Mouse (Mus musculus) hindbrain, postnatal 0 days (tissue): ENCODE measurements around the gene Tcirg1. TPM values are rescaled to one million over a fixed set of nuclear protein-coding genes. Genes with fewer than 3 reads are reported as not detected.

Experiments used
- ATAC-seq: fragments of 200-750 bp; cut with Nextera tagmentation; 2 replicates; pipeline ENCODE4 v1.8.0; 2017; ENCODE audit warnings: mild to moderate bottlenecking, moderate TSS enrichment, moderate library complexity
- DNase-seq: peaks from one replicate; pipeline ENCODE4 v3.0.0-alpha.2; 2015; ENCODE audit warnings: low spot score
- H3K27ac ChIP-seq: fragments of 300-500 bp; sonication (generic); 2 replicates; pipeline ENCODE4 v1.5.1; 2014; ENCODE audit warnings: mild to moderate bottlenecking
- H3K27me3 ChIP-seq: fragments of 300-500 bp; sonication (generic); 2 replicates; pipeline ENCODE4 v1.6.1; 2014; ENCODE audit warnings: low read length, mixed read lengths; ENCODE audit not compliant: insufficient read depth
- H3K36me3 ChIP-seq: fragments of 300-500 bp; sonication (generic); 2 replicates; pipeline ENCODE4 v1.6.1; 2014; ENCODE audit warnings: low read length, mixed read lengths; ENCODE audit not compliant: insufficient read depth
- H3K4me1 ChIP-seq: fragments of 300-500 bp; sonication (generic); 2 replicates; pipeline ENCODE4 v1.6.1; 2014; ENCODE audit warnings: antibody characterized with exemption, low read length, mixed read lengths; ENCODE audit not compliant: insufficient read depth
- H3K4me2 ChIP-seq: fragments of 300-500 bp; sonication (generic); 2 replicates; pipeline ENCODE4 v1.6.1; 2014; ENCODE audit warnings: low read depth, mild to moderate bottlenecking, low read length, moderate library complexity, mixed read lengths
- H3K4me3 ChIP-seq: fragments of 300-500 bp; sonication (generic); 2 replicates; pipeline ENCODE4 v1.5.1; 2014; ENCODE audit warnings: low read length
- H3K9ac ChIP-seq: fragments of 300-500 bp; sonication (generic); replicated peaks from 2 replicates; pipeline ENCODE4 v1.6.1; 2014; ENCODE audit warnings: mild to moderate bottlenecking, low read length, moderate library complexity, mixed read lengths
- H3K9me3 ChIP-seq: fragments of 300-500 bp; sonication (generic); 2 replicates; pipeline ENCODE4 v1.6.1; 2016; ENCODE audit warnings: low read length, mixed read lengths
- CTCF ChIP-seq: IDR thresholded peaks from 2 replicates; pipeline ENCODE4 v1.5.1; 2016; ENCODE audit warnings: antibody characterized with exemption, control low read depth, low read depth
- WGBS: fragments of 180-500 bp; shearing (Covaris S2); extraction: QIAGEN DNeasy Blood & Tissue Kit; methylation state at CpG from one replicate; pipeline ENCODE4 v1.1.7; 2014; 5-methylcytosine and 5-hydroxymethylcytosine counted together
- polyA plus RNA-seq: library from polyadenylated mRNA; unstranded; fragments of >200 nt; fragmentation: Nextera tagmentation; extraction: Ambion mirVana; gene quantifications from 2 replicates; pipeline ENCODE4 v1.2.1, GENCODE M21; 2015
- total RNA-seq: library from RNA; depleted of rRNA; stranded (reverse); fragments of >200 nt; gene quantifications from 2 replicates; pipeline ENCODE4 v1.2.3, GENCODE M21; 2014

Gene Tcirg1
- total and polyA plus RNA-seq, 2 experiments from 2014 or later, result 17.3 to 44.0 TPM

- TF ChIP-seq CTCF, result no peak
These were observed 40.9 kb upstream of the Tcirg1 start for GRCm38 (mm10) chr19:3947813-3948212.

DNA sequence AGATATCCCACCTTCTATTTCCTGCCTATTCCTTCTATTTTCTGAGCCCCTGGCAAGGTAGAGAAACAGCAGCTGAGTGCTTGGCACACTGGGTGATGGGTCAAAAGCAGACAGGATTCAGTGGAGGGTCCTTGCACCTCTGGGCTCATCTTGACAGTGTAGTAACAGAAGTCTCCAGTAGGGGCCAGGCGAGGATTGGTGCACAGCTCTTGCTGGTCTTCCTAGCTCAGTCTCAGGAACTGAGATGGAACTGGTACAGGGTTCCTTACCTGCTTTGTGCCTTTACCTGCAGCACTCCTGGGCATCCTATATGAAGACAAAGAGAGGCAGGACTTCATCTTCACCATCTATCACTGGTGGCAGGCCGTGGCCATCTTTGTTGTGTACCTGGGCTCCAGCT, 39.8 kb upstream of the Tcirg1 start:
- H3K4me2 ChIP-seq, result no peak overlapping the region
- DNase-seq (peak; percentile 79), ATAC-seq (peak; percentile 86)
- H3K4me1 ChIP-seq, result no peaks in the 10 kb centered on the region
- no peaks in the 10 kb centered on the region for H3K36me3 ChIP-seq
- no peaks in the 10 kb centered on the region for H3K27me3 ChIP-seq
- H3K27ac ChIP-seq, result no peak overlapping the region
- TF ChIP-seq CTCF, result peak; percentile 98
- no peak overlapping the region for H3K4me3 ChIP-seq
- 18% methylated on average over 2 of the region's 2 CpGs for WGBS
- H3K9ac ChIP-seq, result no peak overlapping the region
- H3K9me3 ChIP-seq, result no peaks in the 10 kb centered on the region

More at GRCm38 (mm10) chr19:3947813-3948212, 40.9 kb upstream of the Tcirg1 start:
- no peak for DNase-seq
- no peaks in the 10 kb centered on the region for H3K36me3 ChIP-seq
- 81% methylated on average over 3 of the region's 3 CpGs for WGBS
- H3K4me1 ChIP-seq, result no peaks in the 10 kb centered on the region
- H3K27ac ChIP-seq, result no peak overlapping the region
- H3K4me2 ChIP-seq, result no peak overlapping the region
- ATAC-seq, result no peak
- no peak overlapping the region for H3K9ac ChIP-seq
- no peak overlapping the region for H3K4me3 ChIP-seq
- no peaks in the 10 kb centered on the region for H3K9me3 ChIP-seq
- H3K27me3 ChIP-seq, result no peaks in the 10 kb centered on the region

DNA sequence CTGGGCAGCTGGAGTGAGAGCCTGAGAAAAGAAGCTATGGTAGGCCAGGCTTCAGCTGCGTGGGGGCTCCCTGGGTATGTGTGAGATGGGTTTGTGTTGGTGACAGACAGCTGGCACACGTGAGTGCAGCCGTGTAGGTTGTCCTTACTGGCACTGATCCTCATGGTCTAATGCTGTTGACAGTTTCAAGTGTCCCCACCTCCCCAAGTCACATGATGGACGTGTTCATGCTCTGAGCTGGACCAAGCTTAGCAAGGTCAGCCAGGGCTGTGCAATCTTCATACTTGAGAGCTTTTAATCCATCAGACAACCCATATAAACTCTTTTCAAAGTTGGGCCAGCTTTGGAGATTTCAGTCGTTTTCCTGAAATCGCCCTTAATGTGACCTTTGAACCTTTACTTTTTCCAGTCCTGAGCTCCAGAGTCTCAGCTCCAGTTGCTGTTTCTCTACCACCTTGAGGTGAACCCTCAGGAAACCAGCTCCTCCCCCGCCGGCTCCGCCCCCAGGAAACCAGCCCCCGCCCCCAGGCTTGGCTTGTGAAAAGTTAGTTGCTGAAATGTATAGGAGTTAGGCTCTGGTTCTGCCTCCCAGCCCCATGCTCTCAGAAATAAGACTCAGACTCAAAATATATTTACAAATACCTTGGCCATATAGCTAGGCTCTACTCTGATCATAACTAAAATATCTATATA, 39.1 kb upstream of the Tcirg1 start:
- Histone ChIP-seq H3K4me3 (no peak overlapping the region), H3K4me1 (no peaks in the 10 kb centered on the region), H3K9ac (no peak overlapping the region), H3K27me3 (no peaks in the 10 kb centered on the region), H3K4me2 (no peak overlapping the region), H3K9me3 (no peaks in the 10 kb centered on the region), H3K36me3 (no peaks in the 10 kb centered on the region), H3K27ac (no peak overlapping the region)
- no peak for TF ChIP-seq CTCF
- WGBS, result 32% methylated on average over 10 of the region's 10 CpGs
- ATAC-seq (no peak), DNase-seq (no peak)

DNA sequence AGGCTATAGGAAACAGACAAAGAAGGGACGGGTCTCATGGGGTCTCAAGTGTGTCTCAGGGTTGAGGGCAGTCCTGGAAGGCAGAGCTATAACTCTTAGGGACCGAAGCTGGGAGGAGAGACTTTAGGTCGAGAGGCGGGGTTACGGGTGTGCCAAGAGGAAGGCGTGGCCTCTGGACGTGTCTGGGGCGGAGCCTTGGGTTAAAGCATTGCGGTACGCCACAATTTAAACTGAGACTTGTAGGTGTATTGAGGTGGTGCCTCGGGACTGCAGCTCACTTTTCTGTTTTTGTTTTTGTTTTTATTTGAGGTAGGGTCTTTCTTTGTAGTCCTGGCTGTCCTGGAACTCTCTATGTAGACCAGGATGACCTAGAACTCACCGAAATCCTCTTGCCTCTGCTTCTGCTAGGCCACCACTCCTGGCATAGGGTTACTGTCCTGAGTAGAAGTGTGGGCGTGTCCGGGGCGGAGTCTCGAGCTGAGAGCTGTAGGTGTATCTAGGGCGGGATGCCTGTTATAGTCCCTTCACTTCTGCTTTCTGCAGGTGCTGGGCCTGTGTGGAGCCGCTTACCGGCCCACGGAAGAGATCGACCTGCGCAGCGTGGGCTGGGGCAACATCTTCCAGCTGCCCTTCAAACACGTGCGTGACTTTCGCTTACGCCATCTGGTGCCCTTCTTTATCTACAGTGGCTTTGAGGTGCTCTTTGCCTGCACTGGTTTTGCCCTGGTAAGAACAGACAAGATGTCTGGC, 36.2 kb upstream of the Tcirg1 start:
- H3K4me3 ChIP-seq, result no peak overlapping the region
- 0 out of 2 replicates have a peak overlapping the region, but pooled peaks have one; percentile 28 for H3K9ac ChIP-seq
- H3K27me3 ChIP-seq, result no peaks in the 10 kb centered on the region
- no peaks in the 10 kb centered on the region for H3K9me3 ChIP-seq
- H3K4me1 ChIP-seq, result no peaks in the 10 kb centered on the region
- WGBS, result 29% methylated on average over 27 of the region's 27 CpGs
- ATAC-seq (no peak), DNase-seq (no peak)
- no peaks in the 10 kb centered on the region for H3K36me3 ChIP-seq
- H3K27ac ChIP-seq, result no peak overlapping the region
- 0 out of 2 replicates have a peak overlapping the region, but pooled peaks have one; percentile 21 for H3K4me2 ChIP-seq
- no peak for TF ChIP-seq CTCF

DNA sequence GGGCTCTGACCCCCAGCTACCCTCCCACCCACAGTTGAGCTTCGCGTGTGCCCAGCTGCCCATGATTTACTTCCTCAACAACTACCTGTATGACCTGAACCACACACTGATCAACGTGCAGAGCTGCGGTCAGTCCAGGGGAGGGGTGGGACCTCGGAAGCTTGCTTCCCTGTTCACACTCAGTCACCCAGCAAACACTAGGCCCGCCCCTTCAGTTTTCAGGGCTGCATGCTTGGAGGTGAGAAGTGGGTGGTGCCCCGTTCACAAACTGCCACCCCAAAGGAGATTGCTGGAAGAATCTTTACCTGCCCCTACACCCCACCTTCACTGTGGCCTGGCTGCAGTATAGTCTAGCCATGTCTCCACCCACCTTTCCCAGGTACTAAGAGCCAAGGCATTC, 35.4 kb upstream of the Tcirg1 start:
- 90% methylated on average over 7 of the region's 7 CpGs for WGBS
- DNase-seq (no peak), ATAC-seq (no peak)
- no peak for TF ChIP-seq CTCF
- Histone ChIP-seq H3K4me3 (no peak overlapping the region), H3K9ac (no peak overlapping the region), H3K4me2 (no peak overlapping the region), H3K27me3 (no peaks in the 10 kb centered on the region), H3K36me3 (no peaks in the 10 kb centered on the region), H3K4me1 (no peaks in the 10 kb centered on the region), H3K9me3 (no peaks in the 10 kb centered on the region), H3K27ac (no peak overlapping the region)

GRCm38 (mm10) chr19:3935896-3936850, 29.2 kb upstream of the Tcirg1 start:
- peak; percentile 26 for DNase-seq
- Histone ChIP-seq H3K9ac (peak overlapping the region; percentile 39), H3K36me3 (no peaks in the 10 kb centered on the region), H3K4me3 (peak overlapping the region; percentile 36), H3K9me3 (no peaks in the 10 kb centered on the region), H3K27ac (no peak overlapping the region), H3K4me2 (peak overlapping the region; percentile 78), H3K4me1 (0 out of 2 replicates have a peak, but pooled peaks cover 8% of the 10 kb centered on the region), H3K27me3 (no peaks in the 10 kb centered on the region)
- no peak for TF ChIP-seq CTCF
- WGBS, result 9% methylated on average over 22 of the region's 22 CpGs
- ATAC-seq, result peak; percentile 50; the same call in 1 of the 2 replicates
